Mouse (Mus musculus) kidney, embryonic 16.5 days (tissue): ENCODE data around the gene Cd200r3. TPM values are rescaled to one million over a fixed set of nuclear protein-coding genes. Genes with fewer than 3 reads are reported as not detected.

Source experiments
- ATAC-seq: fragments of 200-750 bp; cut with Nextera tagmentation; 2 replicates; pipeline ENCODE4 v1.8.0; 2017; ENCODE audit warnings: moderate TSS enrichment; ENCODE audit not compliant: low FRiP score, low TSS enrichment
- H3K27ac ChIP-seq: fragments of 300-500 bp; sonication (generic); 2 replicates; pipeline ENCODE4 v1.5.1; 2014; ENCODE audit warnings: low read length
- H3K27me3 ChIP-seq: fragments of 300-500 bp; sonication (generic); 2 replicates; pipeline ENCODE4 v1.6.1; 2014; ENCODE audit warnings: low read length, control low read depth, mixed read lengths; ENCODE audit not compliant: insufficient read depth
- H3K36me3 ChIP-seq: fragments of 300-500 bp; sonication (generic); 2 replicates; pipeline ENCODE4 v1.6.1; 2014; ENCODE audit warnings: low read length, control low read depth, mixed read lengths; ENCODE audit not compliant: insufficient read depth
- H3K4me1 ChIP-seq: fragments of 300-500 bp; sonication (generic); 2 replicates; pipeline ENCODE4 v1.6.1; 2014; ENCODE audit warnings: low read length, control low read depth, mixed read lengths; ENCODE audit not compliant: insufficient read depth
- H3K4me2 ChIP-seq: fragments of 300-500 bp; sonication (generic); replicated peaks from 2 replicates; pipeline ENCODE4 v1.6.1; 2014; ENCODE audit warnings: low read depth, low read length
- H3K4me3 ChIP-seq: fragments of 300-500 bp; sonication (generic); 2 replicates; pipeline ENCODE4 v1.5.1; 2014; ENCODE audit warnings: mild to moderate bottlenecking, low read length
- H3K9ac ChIP-seq: fragments of 300-500 bp; sonication (generic); replicated peaks from 2 replicates; pipeline ENCODE4 v1.6.1; 2014; ENCODE audit warnings: low read length
- H3K9me3 ChIP-seq: fragments of 300-500 bp; sonication (generic); 2 replicates; pipeline ENCODE4 v1.6.1; 2016; ENCODE audit warnings: low read length, control low read depth
- WGBS: fragments of 180-500 bp; shearing (Covaris S2); extraction: QIAGEN DNeasy Blood & Tissue Kit; methylation state at CpG from one replicate; pipeline ENCODE4 v1.1.7; 2014; 5-methylcytosine and 5-hydroxymethylcytosine counted together
- polyA plus RNA-seq: library from polyadenylated mRNA; unstranded; fragments of >200 nt; fragmentation: Nextera tagmentation; extraction: Ambion mirVana; gene quantifications from 2 replicates; pipeline ENCODE4 v1.2.1, GENCODE M21; 2015

Gene Cd200r3
- polyA plus RNA-seq, 1 experiment from 2014 or later = 0.47 TPM

GRCm38 (mm10) chr16:45029080-45029479 lies 85.6 kb downstream of the Cd200r3 start:
- H3K9me3 ChIP-seq = no peaks in the 10 kb centered on the region
- no peak overlapping the region for H3K9ac ChIP-seq
- no peak for ATAC-seq
- no peak overlapping the region for H3K27ac ChIP-seq
- H3K4me3 ChIP-seq = no peak overlapping the region
- H3K27me3 ChIP-seq = no peaks in the 10 kb centered on the region
- H3K4me1 ChIP-seq = 0 out of 2 replicates have a peak, but pooled peaks cover 2% of the 10 kb centered on the region
- 91% methylated on average over 5 of the region's 5 CpGs for WGBS
- H3K4me2 ChIP-seq = no peak overlapping the region
- H3K36me3 ChIP-seq = no peaks in the 10 kb centered on the region

GRCm38 (mm10) chr16:45029493-45029892 lies 86.0 kb downstream of the Cd200r3 start:
- H3K4me2 ChIP-seq = no peak overlapping the region
- 0 out of 2 replicates have a peak, but pooled peaks cover 2% of the 10 kb centered on the region for H3K4me1 ChIP-seq
- H3K9ac ChIP-seq = no peak overlapping the region
- no peaks in the 10 kb centered on the region for H3K27me3 ChIP-seq
- H3K9me3 ChIP-seq = no peaks in the 10 kb centered on the region
- H3K36me3 ChIP-seq = no peaks in the 10 kb centered on the region
- H3K4me3 ChIP-seq = no peak overlapping the region
- no peak overlapping the region for H3K27ac ChIP-seq
- ATAC-seq = no peak
- WGBS = 93% methylated on average over 1 of the region's 1 CpGs

DNA sequence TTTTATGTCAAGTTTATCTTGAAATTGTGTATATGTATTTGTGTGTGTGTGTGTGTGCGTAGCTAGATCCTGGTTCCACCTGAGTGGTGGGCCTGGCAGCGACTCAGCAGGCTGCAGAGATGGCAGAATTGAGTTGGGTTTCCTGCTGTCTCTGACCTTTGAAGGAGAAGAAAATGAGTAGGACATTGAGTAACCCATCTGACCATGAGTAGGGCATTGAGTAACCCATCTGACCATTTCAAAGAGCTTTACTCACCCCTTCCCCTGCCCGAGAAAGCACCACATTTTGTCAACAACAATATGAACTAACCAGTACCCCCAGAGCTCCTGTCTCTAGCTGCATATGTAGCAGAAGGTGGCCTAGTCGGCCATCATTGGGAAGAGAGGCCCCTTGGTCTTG lies 86.6 kb downstream of the Cd200r3 start:
- Histone ChIP-seq H3K9ac (no peak overlapping the region), H3K4me3 (no peak overlapping the region), H3K4me1 (0 out of 2 replicates have a peak, but pooled peaks cover 2% of the 10 kb centered on the region), H3K27me3 (no peaks in the 10 kb centered on the region), H3K9me3 (no peaks in the 10 kb centered on the region), H3K36me3 (no peaks in the 10 kb centered on the region), H3K4me2 (no peak overlapping the region), H3K27ac (no peak overlapping the region)
- ATAC-seq = no peak
- WGBS = 81% methylated on average over 4 of the region's 4 CpGs

GRCm38 (mm10) chr16:45030796-45031195 lies 87.3 kb downstream of the Cd200r3 start:
- 42% methylated on average over 2 of the region's 2 CpGs for WGBS
- H3K36me3 ChIP-seq = no peaks in the 10 kb centered on the region
- no peak for ATAC-seq
- no peak overlapping the region for H3K27ac ChIP-seq
- no peak overlapping the region for H3K4me3 ChIP-seq
- no peaks in the 10 kb centered on the region for H3K9me3 ChIP-seq
- 0 out of 2 replicates have a peak, but pooled peaks cover 2% of the 10 kb centered on the region for H3K4me1 ChIP-seq
- no peak overlapping the region for H3K9ac ChIP-seq
- H3K4me2 ChIP-seq = no peak overlapping the region
- no peaks in the 10 kb centered on the region for H3K27me3 ChIP-seq

Other genes with a start within 250 kb of the Cd200r3 start
- 8.6 and 9.5 TPM in 2 replicates for gene Nepro, start 219.4 kb upstream of the Cd200r3 start, polyA plus RNA-seq
- gene Gtpbp8, start 197.3 kb upstream of the Cd200r3 start, polyA plus RNA-seq = 28.9 and 29.1 TPM in 2 replicates
- gene Cd200r1, start 177.9 kb upstream of the Cd200r3 start, polyA plus RNA-seq = 0.66 and 0.68 TPM in 2 replicates
- not detected in 2 replicates for gene Cd200r4, start 131.9 kb upstream of the Cd200r3 start, polyA plus RNA-seq
- gene Cd200r2, start 76.6 kb upstream of the Cd200r3 start, polyA plus RNA-seq = not detected in 2 replicates
- gene Ccdc80, start 149.7 kb downstream of the Cd200r3 start, polyA plus RNA-seq = 112 and 114 TPM in 2 replicates
- gene Slc35a5, start 215.0 kb downstream of the Cd200r3 start, polyA plus RNA-seq = 25.3 and 26.2 TPM in 2 replicates
- gene Atg3, start 215.1 kb downstream of the Cd200r3 start, polyA plus RNA-seq = 30.9 and 37.0 TPM in 2 replicates